Mouse (Mus musculus): ENCODE data around the gene Atf6b. TPM values are rescaled to one million over a fixed set of nuclear protein-coding genes. Genes with fewer than 3 reads are reported as not detected.

The Atf6b gene
- total RNA-seq, 2 experiments from 2014 or later, result 76.4 to 80.3 TPM

GRCm38 (mm10) chr17:34623161-34623560, 23.8 kb upstream of the Atf6b start:
- intact Hi-C loops (cut with DNase I), result loop anchor here (10.0 kb wide), 1 partner anchor 178 kb away; no protein-coding TSS in a partner anchor
- no peak for DNase-seq (ENCODE audit: low spot score in 2 of 2)

DNA sequence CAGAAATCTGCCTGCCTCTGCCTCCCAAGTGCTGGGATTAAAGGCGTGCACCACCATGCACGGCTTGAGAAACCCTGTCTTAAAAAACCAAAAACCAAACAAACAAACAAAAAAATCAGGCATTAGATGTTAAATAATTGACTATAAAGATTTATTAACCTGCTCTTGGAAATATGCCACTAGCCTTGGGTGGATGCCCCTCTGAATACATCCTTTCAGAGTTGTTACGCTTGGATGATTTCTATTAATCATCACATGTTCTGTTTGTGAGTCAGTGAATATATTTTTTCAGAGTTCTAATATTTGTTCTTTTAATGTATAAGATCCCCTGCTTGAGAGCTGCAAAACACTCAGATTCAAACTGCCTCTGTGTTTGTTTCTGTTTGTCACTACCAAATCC, 22.0 kb upstream of the Atf6b start:
- intact Hi-C loops (cut with DNase I), result loop anchor here (10.0 kb wide), 1 partner anchor 180 kb away; no protein-coding TSS in a partner anchor
- no peak for DNase-seq (ENCODE audit: low spot score in 2 of 2)

DNA sequence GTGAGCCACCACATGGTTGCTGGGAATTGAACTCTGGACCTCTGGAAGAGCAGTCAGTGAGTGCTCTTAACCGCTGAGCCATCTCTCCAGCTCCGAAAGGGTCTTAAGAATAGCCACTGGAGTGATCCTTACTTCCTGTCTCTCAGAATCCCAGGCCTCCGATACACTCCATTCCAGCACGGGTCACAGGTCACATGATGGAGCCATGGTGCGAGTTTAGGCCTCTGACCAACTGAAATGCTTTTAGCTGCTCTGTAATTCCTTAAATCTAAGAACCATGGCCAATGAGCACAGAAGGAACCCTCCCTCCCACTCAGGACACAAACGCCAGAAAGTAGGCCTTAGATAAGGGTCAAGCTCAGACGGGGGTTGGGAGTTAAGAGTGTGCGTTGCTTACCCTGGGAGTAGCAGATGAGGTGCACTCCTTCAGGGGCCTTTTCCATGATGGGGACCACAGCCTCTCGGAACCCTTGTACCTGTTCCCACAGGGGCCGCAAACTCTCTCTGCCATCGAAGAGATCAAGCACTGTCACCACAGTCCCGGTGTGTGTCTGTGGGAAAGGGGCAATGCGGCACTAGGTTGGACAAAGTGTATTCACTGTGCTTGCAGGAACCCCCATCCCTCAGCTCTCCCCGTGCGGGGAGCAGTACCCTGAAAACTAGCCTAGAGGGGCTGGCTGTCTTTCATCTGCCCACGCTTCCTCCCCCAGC, 20.7 kb upstream of the Atf6b start:
- intact Hi-C loops (cut with DNase I), result loop anchor here (10.0 kb wide), 1 partner anchor 181 kb away; no protein-coding TSS in a partner anchor
- no peak for DNase-seq (ENCODE audit: low spot score in 2 of 2)

DNA sequence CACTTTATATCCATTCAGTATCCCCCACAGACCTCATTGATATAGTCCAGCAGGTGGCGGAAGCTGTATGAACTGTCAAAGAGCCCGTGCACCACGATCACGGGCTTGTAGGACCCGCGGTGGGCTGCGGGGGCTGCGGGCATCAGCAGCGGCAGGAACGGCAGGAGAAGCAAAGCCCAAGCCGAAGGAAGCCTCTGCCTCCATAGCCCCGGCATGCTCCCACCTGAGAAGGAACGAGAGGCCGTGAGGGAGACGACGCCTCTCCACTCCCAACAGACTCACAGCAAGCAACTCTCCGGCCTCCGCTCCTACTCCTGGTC, 20.2 kb upstream of the Atf6b start:
- intact Hi-C loops (cut with DNase I), result loop anchor here (10.0 kb wide), 1 partner anchor 182 kb away; no protein-coding TSS in a partner anchor
- no peak for DNase-seq (ENCODE audit: low spot score in 2 of 2)

- peak; percentile 86 to 94 for DNase-seq (ENCODE audit: low spot score in 2 of 2)
- intact Hi-C loops (cut with DNase I), result loop anchor here (10.0 kb wide), 1 partner anchor 183 kb away; no protein-coding TSS in a partner anchor
These were observed 19.6 kb upstream of the Atf6b start for GRCm38 (mm10) chr17:34627093-34627942.

GRCm38 (mm10) chr17:34627943-34628643, 18.9 kb upstream of the Atf6b start, which contains the start of gene Ppt2:
TSS of gene Ppt2 (minus strand) at chr17:34628510.
- intact Hi-C loops (cut with DNase I), result loop anchor here (10.0 kb wide), 1 partner anchor 183 kb away; no protein-coding TSS in a partner anchor
- DNase-seq (ENCODE audit: low spot score in 2 of 2), result peak in 1 of 2 experiments; percentile 52

DNA sequence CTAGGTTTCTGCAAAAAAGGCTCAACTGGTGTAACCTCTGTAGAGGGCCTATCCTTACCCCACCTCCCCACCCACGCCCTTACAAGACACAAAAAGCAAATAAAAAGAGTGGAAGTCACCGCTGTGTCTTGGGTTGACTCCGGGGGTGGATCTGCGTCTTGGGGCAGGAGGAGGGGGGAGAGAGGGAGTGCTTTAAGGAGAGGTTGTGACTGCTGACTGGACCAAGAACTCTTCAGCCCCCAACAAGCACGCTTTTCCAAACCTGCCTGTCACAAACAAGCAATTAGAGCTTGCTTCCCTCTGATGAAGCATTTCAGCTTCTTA, 18.3 kb upstream of the Atf6b start:
- intact Hi-C loops (cut with DNase I), result loop anchor here (10.0 kb wide), 1 partner anchor 184 kb away; no protein-coding TSS in a partner anchor
- DNase-seq (ENCODE audit: low spot score in 2 of 2), result no peak

GRCm38 (mm10) chr17:34629221-34629751, 17.7 kb upstream of the Atf6b start, which contains the start of gene Prrt1:
TSS of gene Prrt1 (plus strand) at chr17:34629533.
- intact Hi-C loops (cut with DNase I), result loop anchor here (10.0 kb wide), 1 partner anchor 184 kb away; no protein-coding TSS in a partner anchor
- peak; percentile 73 to 83 for DNase-seq (ENCODE audit: low spot score in 2 of 2)

GRCm38 (mm10) chr17:34629796-34630603, 16.9 kb upstream of the Atf6b start:
- no peak for DNase-seq (ENCODE audit: low spot score in 2 of 2)
- intact Hi-C loops (cut with DNase I), result loop anchor here (10.0 kb wide), 1 partner anchor 185 kb away; no protein-coding TSS in a partner anchor

DNA sequence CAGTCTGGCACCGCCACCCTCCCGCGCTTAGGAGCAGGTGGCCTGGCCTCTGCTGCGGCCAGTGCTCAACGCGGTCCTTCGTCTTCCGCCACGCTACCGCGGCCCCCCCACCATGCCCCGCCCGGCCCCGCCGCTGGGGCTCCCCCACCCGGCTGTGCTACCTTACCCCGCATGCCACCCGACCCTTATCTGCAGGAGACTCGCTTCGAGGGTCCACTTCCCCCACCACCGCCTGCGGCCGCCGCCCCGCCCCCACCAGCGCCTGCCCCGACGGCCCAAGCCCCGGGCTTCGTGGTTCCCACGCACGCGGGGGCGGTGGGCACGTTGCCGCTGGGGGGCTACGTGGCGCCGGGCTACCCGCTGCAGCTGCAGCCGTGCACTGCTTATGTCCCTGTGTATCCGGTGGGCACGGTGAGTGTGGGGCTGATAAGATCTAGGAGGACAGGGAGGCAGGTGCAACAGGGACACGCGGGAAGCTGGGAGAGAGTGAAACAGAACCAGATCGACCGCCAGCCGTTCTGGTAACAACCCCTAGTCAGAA, 16.1 kb upstream of the Atf6b start:
- DNase-seq (ENCODE audit: low spot score in 2 of 2), result peak in 1 of 2 experiments; percentile 43
- intact Hi-C loops (cut with DNase I), result no loop called here

GRCm38 (mm10) chr17:34631647-34632046, 15.3 kb upstream of the Atf6b start:
- intact Hi-C loops (cut with DNase I), result no loop called here
- DNase-seq (ENCODE audit: low spot score in 2 of 2), result no peak

DNA sequence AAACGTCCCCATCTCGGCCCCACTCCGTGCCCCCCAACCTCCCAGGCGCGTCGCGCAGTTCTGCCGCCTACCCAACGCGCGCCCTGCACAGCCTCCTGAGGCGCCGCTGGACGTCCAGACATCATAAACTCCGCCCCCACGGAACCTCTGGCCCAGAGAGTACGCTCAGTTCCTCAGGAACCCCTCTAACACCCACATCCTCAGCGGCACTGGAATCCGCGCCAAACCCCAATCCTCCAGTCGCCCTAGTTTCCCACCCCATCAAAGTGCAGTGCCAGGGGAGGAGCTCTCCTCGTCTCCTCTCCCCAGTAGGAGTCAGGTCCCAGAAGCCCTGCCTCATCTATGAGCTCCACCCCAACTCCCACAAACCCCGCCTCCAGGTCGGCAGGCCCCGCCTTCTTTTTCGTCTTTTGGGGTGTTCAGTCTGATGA, 14.7 kb upstream of the Atf6b start:
- intact Hi-C loops (cut with DNase I), result no loop called here
- DNase-seq (ENCODE audit: low spot score in 2 of 2), result peak; percentile 83 to 87

DNA sequence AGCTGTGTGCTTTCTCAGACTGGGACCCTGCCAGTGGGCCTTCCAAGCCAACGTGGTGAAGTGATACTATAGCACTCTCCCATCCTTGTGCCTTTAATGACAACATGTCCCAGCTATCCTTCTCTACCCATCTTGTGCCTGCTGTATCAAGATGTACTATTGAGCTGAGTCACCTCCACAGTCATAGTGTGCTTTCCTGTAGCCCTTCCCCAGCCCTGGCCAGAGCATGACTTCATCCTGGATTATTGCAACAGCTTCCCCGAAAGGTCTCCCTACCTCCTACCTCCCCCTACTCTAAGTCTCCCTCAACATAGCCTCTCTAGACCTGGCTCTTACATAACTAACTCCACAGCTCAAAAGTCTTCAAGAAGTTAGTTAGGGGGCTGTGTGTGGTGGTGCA, 11.3 kb upstream of the Atf6b start:
- no peak for DNase-seq (ENCODE audit: low spot score in 2 of 2)
- intact Hi-C loops (cut with DNase I), result no loop called here

DNA sequence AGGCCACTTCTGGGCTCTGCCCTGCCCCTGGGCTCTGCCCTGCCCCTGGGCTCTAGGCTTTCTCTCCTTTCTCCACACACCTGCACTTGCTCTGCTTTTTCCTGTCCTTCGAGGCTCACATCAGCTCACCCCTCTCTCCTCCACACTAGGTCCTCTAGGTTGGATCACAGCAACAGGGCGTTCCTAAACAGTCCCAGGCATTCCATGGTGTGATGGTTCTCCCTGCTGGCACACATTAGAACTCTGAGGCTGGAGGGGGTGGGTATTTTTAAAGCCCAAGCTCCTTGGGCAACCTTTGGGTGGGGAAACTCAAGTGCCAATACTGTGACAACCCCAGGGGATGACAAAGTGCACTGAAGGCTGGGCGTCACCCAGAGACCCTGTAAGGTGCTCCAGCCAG, 9.5 kb upstream of the Atf6b start:
- DNase-seq (ENCODE audit: low spot score in 2 of 2), result no peak
- intact Hi-C loops (cut with DNase I), result no loop called here

GRCm38 (mm10) chr17:34639461-34640255, 7.3 kb upstream of the Atf6b start:
- no peak for DNase-seq (ENCODE audit: low spot score in 2 of 2)
- intact Hi-C loops (cut with DNase I), result no loop called here

GRCm38 (mm10) chr17:34640778-34641601, 6.0 kb upstream of the Atf6b start:
- DNase-seq (ENCODE audit: low spot score in 2 of 2), result peak in 1 of 2 experiments; percentile 58
- intact Hi-C loops (cut with DNase I), result no loop called here

DNA sequence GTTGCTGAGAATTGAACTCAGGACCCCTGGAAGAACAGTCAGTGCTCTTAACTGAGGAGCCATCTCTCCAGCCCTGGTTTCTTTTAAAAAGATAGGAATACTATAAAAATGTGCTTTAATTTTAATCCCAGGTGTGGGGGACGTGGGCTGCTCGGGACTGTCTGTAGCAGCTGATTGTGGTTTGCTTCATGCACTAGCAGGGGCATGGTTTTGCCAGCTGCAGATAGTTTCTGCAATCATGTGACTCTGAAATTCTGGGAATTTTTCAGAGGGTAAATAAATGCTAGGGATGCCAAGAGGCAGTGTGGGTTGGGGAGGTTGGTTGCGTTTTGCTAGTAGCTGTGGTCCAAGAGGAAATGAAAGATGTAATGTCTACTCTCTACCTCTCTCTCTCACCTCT, 5.0 kb upstream of the Atf6b start:
- no peak for DNase-seq (ENCODE audit: low spot score in 2 of 2)
- intact Hi-C loops (cut with DNase I), result no loop called here

All from left cerebral cortex, postnatal 14 days (tissue).